Comparison of ENCODE assay signal across 8 mouse cellular contexts in the genomic region with DNA sequence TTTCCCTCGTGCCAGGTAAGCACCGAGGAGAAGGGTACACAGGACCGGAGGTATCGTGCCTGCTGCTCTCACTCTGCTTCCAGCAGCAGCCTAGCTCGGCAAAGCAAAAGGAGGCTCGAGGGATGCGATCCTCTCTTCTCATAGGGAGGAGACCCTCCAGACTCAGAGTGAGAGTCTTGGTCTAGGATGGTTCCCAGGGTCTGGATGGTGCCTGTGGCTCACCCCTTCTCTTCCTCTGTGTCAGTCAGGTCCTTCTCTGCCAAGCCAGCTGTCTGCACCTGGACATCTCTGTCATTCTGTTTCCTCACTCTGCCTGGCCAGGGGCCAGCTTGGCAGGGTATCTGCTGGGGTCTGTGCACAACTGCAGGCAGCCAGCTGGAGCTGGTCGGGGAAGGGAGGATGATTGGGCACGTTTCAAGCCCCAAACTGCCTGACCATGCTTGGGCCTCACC.
DNase-seq lines count a peak whose midpoint lies in the region; ATAC-seq and TF ChIP-seq lines count a peak whose summit lies in the region.

No protein-coding gene starts in this region.

- no peak overlapping the region for H3K27ac ChIP-seq in lung, postnatal 0 days (ENCODE audit: low read length)

- intact Hi-C loops in heart, postnatal 10 days (cut with DNase I), result no loop called here

- no peak overlapping the region for H3K9ac ChIP-seq in lung, postnatal 0 days (replicated peaks; ENCODE audit: low read depth)

- no peak overlapping the region for H3K4me3 ChIP-seq in lung, postnatal 0 days (ENCODE audit: low read depth, low read length)

- 59% methylated on average over 9 of the region's 9 CpGs for WGBS in lung, postnatal 0 days

- peak; percentile 38 to 57 for DNase-seq in layer of hippocampus, postnatal 10 days (ENCODE audit: low spot score in 2 of 2)
- DNase-seq in layer of hippocampus, adult 11-12 months (ENCODE audit: low spot score), result no peak
- DNase-seq in fibroblast of lung, adult 2 months (ENCODE audit: low read depth), result peak; percentile 34
- peak; percentile 67 to 75 for DNase-seq in heart, postnatal 10 days
- DNase-seq in lung, postnatal 0 days (ENCODE audit: low spot score), result peak; percentile 16
- no peak for DNase-seq in urinary bladder, postnatal 14 days (ENCODE audit: low spot score)
- DNase-seq in T-cell, adult 2 months (ENCODE audit: low spot score), result no peak

- H3K4me2 ChIP-seq in lung, postnatal 0 days (replicated peaks; ENCODE audit: low read depth, low read length), result no peak overlapping the region

- no peaks in the 10 kb centered on the region for H3K27me3 ChIP-seq in lung, postnatal 0 days (replicated peaks; ENCODE audit: insufficient read depth, low read length)

- no peaks in the 10 kb centered on the region for H3K36me3 ChIP-seq in lung, postnatal 0 days (ENCODE audit: insufficient read depth, low read length)

- ATAC-seq in lung, postnatal 0 days, result peak; percentile 74
- no peak for ATAC-seq in CD4-positive, CD25-positive, alpha-beta regulatory T cell, adult 4 months

- no peak for TF ChIP-seq CTCF in lung, postnatal 0 days (IDR thresholded peaks at IDR 0.05)

- TF ChIP-seq EP300 in lung, postnatal 0 days (IDR thresholded peaks at IDR 0.05), result no peak

- no peaks in the 10 kb centered on the region for H3K9me3 ChIP-seq in lung, postnatal 0 days (ENCODE audit: low read length)

- H3K4me1 ChIP-seq in lung, postnatal 0 days (ENCODE audit: insufficient read depth, low read depth, low read length), result peaks cover 3% of the 10 kb centered on the region; the same call in 1 of the 2 replicates

Comparison
In these comparisons a context has a peak if more than half of its experiments do, and no peak if none do; other contexts are left out.
1. DNase-seq: peak in layer of hippocampus, postnatal 10 days (2 of 2), fibroblast of lung, adult 2 months (single experiment), heart, postnatal 10 days (2 of 2) and lung, postnatal 0 days (single experiment); none in layer of hippocampus, adult 11-12 months (single experiment), urinary bladder, postnatal 14 days (single experiment) and T-cell, adult 2 months (single experiment).